Mouse (Mus musculus): Measurements from ENCODE around the gene Cntn3.

- TF ChIP-seq CTCF (IDR thresholded peaks at IDR 0.05; ENCODE audit: insufficient read depth, low read depth, low read length) (no peak), POLR2A (IDR thresholded peaks at IDR 0.05; ENCODE audit: insufficient read depth, low read depth, low read length) (no peak)
Measured at GRCm38 (mm10) chr6:102557521-102557920, 15.4 kb downstream of the Cntn3 start.

All from olfactory bulb, adult 2 months (tissue).